Mouse (Mus musculus) large intestine, adult 2 months (tissue): ENCODE measurements at regions not wholly inside any gene's neighbourhood (a gene's known extent, or its start where the extent isn't known, plus 50 kb on each side); places are given as distances from the start of the nearest gene placed in this dataset.

Experiments
- DNase-seq: peaks from one replicate; pipeline ENCODE4 v3.0.0-alpha.2; 2012; ENCODE audit warnings: low read depth, low spot score
- WGBS: fragments of 180-500 bp; shearing (Covaris S2); methylation state at CpG from one replicate; pipeline ENCODE4 v1.1.7; 2018; 5-methylcytosine and 5-hydroxymethylcytosine counted together

- 32% methylated on average over 14 of the region's 14 CpGs for WGBS
- no peak for DNase-seq
Observed at GRCm38 (mm10) chr2:75054474-75055186, 229.0 kb downstream of the Mtx2 start.

- under 1% methylated on average over 6 of the region's 6 CpGs for WGBS
- peak; percentile 11 for DNase-seq
Observed at GRCm38 (mm10) chr2:75055187-75055543, 229.6 kb downstream of the Mtx2 start.

GRCm38 (mm10) chr2:75061009-75061408 is 235.4 kb downstream of the Mtx2 start:
- 33% methylated on average over 7 of the region's 7 CpGs for WGBS

GRCm38 (mm10) chr2:75061456-75062188 is 236.0 kb downstream of the Mtx2 start:
- DNase-seq, result no peak
- WGBS, result 37% methylated on average over 12 of the region's 12 CpGs

More at GRCm38 (mm10) chr2:75061009-75061408, 235.4 kb downstream of the Mtx2 start:
- DNase-seq, result no peak

- 66% methylated on average over 7 of the region's 7 CpGs for WGBS
- no peak for DNase-seq
Observed at GRCm38 (mm10) chr2:75062189-75062510, 236.5 kb downstream of the Mtx2 start.

- 72% methylated on average over 10 of the region's 10 CpGs for WGBS
- DNase-seq, result no peak
Observed at GRCm38 (mm10) chr2:75064406-75065115, 239.0 kb downstream of the Mtx2 start.

GRCm38 (mm10) chr2:75065304-75065703 is 239.7 kb downstream of the Mtx2 start:
- WGBS, result 83% methylated on average over 2 of the region's 2 CpGs

GRCm38 (mm10) chr2:75069321-75069720 is 243.7 kb downstream of the Mtx2 start:
- no peak for DNase-seq
- 61% methylated on average over 2 of the region's 2 CpGs for WGBS

More at GRCm38 (mm10) chr2:75065304-75065703, 239.7 kb downstream of the Mtx2 start:
- DNase-seq, result no peak

GRCm38 (mm10) chr2:75072021-75072420 is 246.4 kb downstream of the Mtx2 start:
- no peak for DNase-seq
- WGBS, result 71% methylated on average over 3 of the region's 3 CpGs

GRCm38 (mm10) chr2:75072471-75072870 is 246.9 kb downstream of the Mtx2 start:
- no peak for DNase-seq
- WGBS, result 42% methylated on average over 8 of the region's 8 CpGs

GRCm38 (mm10) chr2:75073178-75073577 is 247.6 kb downstream of the Mtx2 start:
- 73% methylated on average over 9 of the region's 9 CpGs for WGBS
- DNase-seq, result no peak

GRCm38 (mm10) chr2:75087164-75087563 is 261.6 kb downstream of the Mtx2 start:
- WGBS, result 47% methylated on average over 12 of the region's 12 CpGs
- no peak for DNase-seq

- WGBS, result 33% methylated on average over 8 of the region's 8 CpGs
- DNase-seq, result no peak
Observed at GRCm38 (mm10) chr2:75089186-75089585, 263.6 kb downstream of the Mtx2 start.

- WGBS, result 26% methylated on average over 6 of the region's 6 CpGs
Observed at GRCm38 (mm10) chr2:75089616-75090015, 264.0 kb downstream of the Mtx2 start.

GRCm38 (mm10) chr2:75090439-75090838 is 264.8 kb downstream of the Mtx2 start:
- WGBS, result 58% methylated on average over 16 of the region's 16 CpGs
- no peak for DNase-seq

More at GRCm38 (mm10) chr2:75089616-75090015, 264.0 kb downstream of the Mtx2 start:
- DNase-seq, result no peak

- WGBS, result 50% methylated on average over 11 of the region's 11 CpGs
- DNase-seq, result no peak
Observed at GRCm38 (mm10) chr2:75101501-75101900, 275.9 kb downstream of the Mtx2 start.

- no peak for DNase-seq
- 67% methylated on average over 9 of the region's 9 CpGs for WGBS
Observed at GRCm38 (mm10) chr2:75112751-75113150, 287.1 kb downstream of the Mtx2 start.

GRCm38 (mm10) chr2:75114375-75114774 is 288.8 kb downstream of the Mtx2 start:
- 34% methylated on average over 6 of the region's 6 CpGs for WGBS

GRCm38 (mm10) chr2:75118348-75118926 is 292.8 kb downstream of the Mtx2 start:
- no peak for DNase-seq
- 56% methylated on average over 8 of the region's 8 CpGs for WGBS

More at GRCm38 (mm10) chr2:75114375-75114774, 288.8 kb downstream of the Mtx2 start:
- no peak for DNase-seq

- WGBS, result 91% methylated on average over 9 of the region's 9 CpGs
- DNase-seq, result no peak
Observed at GRCm38 (mm10) chr2:75119599-75119998, 294.0 kb downstream of the Mtx2 start.
